Mouse (Mus musculus): ENCODE results near the gene Ghrh. TPM values are rescaled to one million over a fixed set of nuclear protein-coding genes. Genes with fewer than 3 reads are reported as not detected.

The Ghrh gene
- polyA plus RNA-seq, 1 experiment from 2014 or later: not detected

GRCm38 (mm10) chr2:157316358-157316933, 30.9 kb downstream of the Ghrh start:
- TF ChIP-seq CTCF (IDR thresholded peaks at IDR 0.05; ENCODE audit: low read depth): no peak
- no peaks in the 10 kb centered on the region for H3K27me3 ChIP-seq (ENCODE audit: insufficient read depth, low read length)
- peaks cover 98% of the 10 kb centered on the region for H3K36me3 ChIP-seq (ENCODE audit: insufficient read depth)
- H3K4me3 ChIP-seq (ENCODE audit: low read depth, low read length): no peak overlapping the region
- H3K27ac ChIP-seq (ENCODE audit: low read depth): peak overlapping the region; percentile 48
- ATAC-seq (ENCODE audit: insufficient read depth) (peak; percentile 60), DNase-seq (peak; percentile 23)
- no peaks in the 10 kb centered on the region for H3K9me3 ChIP-seq (ENCODE audit: low read depth, low read length)
- WGBS: 71% methylated on average over 14 of the region's 14 CpGs
- H3K4me1 ChIP-seq (ENCODE audit: insufficient read depth): no peaks in the 10 kb centered on the region
- H3K4me2 ChIP-seq: no peak overlapping the region
- H3K9ac ChIP-seq: no peak overlapping the region

GRCm38 (mm10) chr2:157315486-157315885, 31.8 kb downstream of the Ghrh start:
- Histone ChIP-seq H3K4me2 (no peak overlapping the region), H3K27ac (ENCODE audit: low read depth) (0 out of 2 replicates have a peak overlapping the region, but pooled peaks have one; percentile 42), H3K36me3 (ENCODE audit: insufficient read depth) (peaks cover 98% of the 10 kb centered on the region), H3K4me3 (ENCODE audit: low read depth, low read length) (no peak overlapping the region), H3K9me3 (ENCODE audit: low read depth, low read length) (no peaks in the 10 kb centered on the region), H3K9ac (no peak overlapping the region), H3K4me1 (ENCODE audit: insufficient read depth) (no peaks in the 10 kb centered on the region), H3K27me3 (ENCODE audit: insufficient read depth, low read length) (no peaks in the 10 kb centered on the region)
- TF ChIP-seq CTCF (IDR thresholded peaks at IDR 0.05; ENCODE audit: low read depth): no peak
- 86% methylated on average over 6 of the region's 6 CpGs for WGBS
- ATAC-seq (ENCODE audit: insufficient read depth) (no peak), DNase-seq (no peak)

GRCm38 (mm10) chr2:157314310-157314709, 33.0 kb downstream of the Ghrh start:
- H3K27ac ChIP-seq (ENCODE audit: low read depth): no peak overlapping the region
- WGBS: 89% methylated on average over 7 of the region's 7 CpGs

GRCm38 (mm10) chr2:157313718-157314117, 33.6 kb downstream of the Ghrh start:
- 91% methylated on average over 3 of the region's 3 CpGs for WGBS
- TF ChIP-seq CTCF (IDR thresholded peaks at IDR 0.05; ENCODE audit: low read depth): no peak
- Histone ChIP-seq H3K9me3 (ENCODE audit: low read depth, low read length) (no peaks in the 10 kb centered on the region), H3K9ac (no peak overlapping the region), H3K4me1 (ENCODE audit: insufficient read depth) (no peaks in the 10 kb centered on the region), H3K4me2 (no peak overlapping the region), H3K27me3 (ENCODE audit: insufficient read depth, low read length) (no peaks in the 10 kb centered on the region), H3K4me3 (ENCODE audit: low read depth, low read length) (no peak overlapping the region), H3K36me3 (ENCODE audit: insufficient read depth) (peaks cover 99% of the 10 kb centered on the region), H3K27ac (ENCODE audit: low read depth) (no peak overlapping the region)
- ATAC-seq (ENCODE audit: insufficient read depth) (no peak), DNase-seq (no peak)

More at GRCm38 (mm10) chr2:157314310-157314709, 33.0 kb downstream of the Ghrh start:
- peaks cover 98% of the 10 kb centered on the region for H3K36me3 ChIP-seq (ENCODE audit: insufficient read depth)
- no peak for DNase-seq
- no peaks in the 10 kb centered on the region for H3K4me1 ChIP-seq (ENCODE audit: insufficient read depth)
- no peak overlapping the region for H3K4me3 ChIP-seq (ENCODE audit: low read depth, low read length)
- no peak overlapping the region for H3K4me2 ChIP-seq
- no peak for TF ChIP-seq CTCF (IDR thresholded peaks at IDR 0.05; ENCODE audit: low read depth)
- no peak for ATAC-seq (ENCODE audit: insufficient read depth)
- no peak overlapping the region for H3K9ac ChIP-seq
- H3K9me3 ChIP-seq (ENCODE audit: low read depth, low read length): no peaks in the 10 kb centered on the region
- no peaks in the 10 kb centered on the region for H3K27me3 ChIP-seq (ENCODE audit: insufficient read depth, low read length)

GRCm38 (mm10) chr2:157310963-157311637, 36.2 kb downstream of the Ghrh start:
- Histone ChIP-seq H3K9me3 (ENCODE audit: low read depth, low read length) (no peaks in the 10 kb centered on the region), H3K27me3 (ENCODE audit: insufficient read depth, low read length) (no peaks in the 10 kb centered on the region), H3K27ac (ENCODE audit: low read depth) (no peak overlapping the region), H3K4me3 (ENCODE audit: low read depth, low read length) (no peak overlapping the region), H3K4me2 (no peak overlapping the region), H3K4me1 (ENCODE audit: insufficient read depth) (peaks cover 3% of the 10 kb centered on the region; the same call in 1 of the 2 replicates), H3K36me3 (ENCODE audit: insufficient read depth) (peaks cover 95% of the 10 kb centered on the region), H3K9ac (no peak overlapping the region)
- no peak for DNase-seq
- TF ChIP-seq CTCF (IDR thresholded peaks at IDR 0.05; ENCODE audit: low read depth): no peak
- ATAC-seq (ENCODE audit: insufficient read depth): no peak
- WGBS: 90% methylated on average over 6 of the region's 6 CpGs

GRCm38 (mm10) chr2:157309611-157310010, 37.7 kb downstream of the Ghrh start:
- Histone ChIP-seq H3K9me3 (ENCODE audit: low read depth, low read length) (no peaks in the 10 kb centered on the region), H3K9ac (no peak overlapping the region), H3K36me3 (ENCODE audit: insufficient read depth) (peaks cover 92% of the 10 kb centered on the region), H3K4me1 (ENCODE audit: insufficient read depth) (peaks cover 10% of the 10 kb centered on the region), H3K27me3 (ENCODE audit: insufficient read depth, low read length) (no peaks in the 10 kb centered on the region), H3K4me2 (no peak overlapping the region), H3K27ac (ENCODE audit: low read depth) (no peak overlapping the region), H3K4me3 (ENCODE audit: low read depth, low read length) (no peak overlapping the region)
- no peak for DNase-seq
- no peak for TF ChIP-seq CTCF (IDR thresholded peaks at IDR 0.05; ENCODE audit: low read depth)
- ATAC-seq (ENCODE audit: insufficient read depth): no peak
- WGBS: 94% methylated on average over 8 of the region's 8 CpGs

GRCm38 (mm10) chr2:157308273-157308917, 38.9 kb downstream of the Ghrh start:
- Histone ChIP-seq H3K27me3 (ENCODE audit: insufficient read depth, low read length) (no peaks in the 10 kb centered on the region), H3K9me3 (ENCODE audit: low read depth, low read length) (no peaks in the 10 kb centered on the region), H3K4me3 (ENCODE audit: low read depth, low read length) (no peak overlapping the region), H3K4me2 (no peak overlapping the region), H3K9ac (no peak overlapping the region), H3K36me3 (ENCODE audit: insufficient read depth) (peaks cover 92% of the 10 kb centered on the region), H3K4me1 (ENCODE audit: insufficient read depth) (peaks cover 10% of the 10 kb centered on the region), H3K27ac (ENCODE audit: low read depth) (peak overlapping the region; percentile 59)
- DNase-seq (no peak), ATAC-seq (ENCODE audit: insufficient read depth) (no peak)
- TF ChIP-seq CTCF (IDR thresholded peaks at IDR 0.05; ENCODE audit: low read depth): no peak
- 62% methylated on average over 2 of the region's 2 CpGs for WGBS
